ENCODE assay signal across 11 mouse cellular contexts in genomic region chr5:141404651-141405050, GRCm38 (mm10).
"Had no signal": no experiment of that assay in that cellular context is flagged by ENCODE, and none has a peak within 500 bp of the region (broad histone marks: within the 10 kb centered on the region; RNA-seq: fewer than 3 reads in every experiment).

No protein-coding gene starts in this region.

- H3K27me3 ChIP-seq: limb, embryonic 12.5 days; midbrain, embryonic 13.5 days; neural tube, embryonic 15.5 days had no signal

- H3K4me3 ChIP-seq: left cerebral cortex, adult 2 months; limb, embryonic 12.5 days; midbrain, embryonic 13.5 days; myocyte; neural tube, embryonic 15.5 days had no signal

- H3K9ac ChIP-seq: limb, embryonic 12.5 days; liver, embryonic 14.5 days; midbrain, embryonic 13.5 days; neural tube, embryonic 15.5 days had no signal

- DNase-seq: kidney, postnatal 25 days; liver; lung, adult 18-20 months; thymus, postnatal 4 days had no signal

- H3K36me3 ChIP-seq: limb, embryonic 12.5 days; midbrain, embryonic 13.5 days; neural tube, embryonic 15.5 days had no signal

- H3K9me3 ChIP-seq: limb, embryonic 12.5 days; midbrain, embryonic 13.5 days; neural tube, embryonic 15.5 days had no signal

- ATAC-seq: midbrain, embryonic 13.5 days had no signal

- H3K4me2 ChIP-seq: limb, embryonic 12.5 days; midbrain, embryonic 13.5 days; neural tube, embryonic 15.5 days had no signal

- H3K27ac ChIP-seq: left cerebral cortex, adult 2 months; limb, embryonic 12.5 days; liver, embryonic 14.5 days; midbrain, embryonic 13.5 days; neural tube, embryonic 15.5 days; stomach, postnatal 0 days had no signal
